Mouse (Mus musculus) neural tube, embryonic 11.5 days (tissue): ENCODE measurements around the gene Moxd1. TPM values are rescaled to one million over a fixed set of nuclear protein-coding genes. Genes with fewer than 3 reads are reported as not detected.
A peak's percentile ranks its signal among the peaks of the same experiment; 100 is the strongest.

Experiments used
- ATAC-seq: fragments of 200-750 bp; cut with Nextera tagmentation; 2 replicates; pipeline ENCODE4 v1.8.0; 2017; ENCODE audit warnings: moderate number of reproducible peaks, mild to moderate bottlenecking, moderate TSS enrichment, moderate library complexity; ENCODE audit not compliant: insufficient read depth, low FRiP score, low TSS enrichment
- DNase-seq: peaks from one replicate; pipeline ENCODE4 v3.0.0-alpha.2; 2015; ENCODE audit warnings: low spot score
- H3K27ac ChIP-seq: fragments of 300-500 bp; sonication (generic); 2 replicates; pipeline ENCODE4 v1.5.1; 2014; ENCODE audit warnings: low read depth, mild to moderate bottlenecking, low read length
- H3K27me3 ChIP-seq: fragments of 300-500 bp; sonication (generic); 2 replicates; pipeline ENCODE4 v1.6.1; 2014; ENCODE audit warnings: mild to moderate bottlenecking, low read length, mixed read lengths; ENCODE audit not compliant: control insufficient read depth, insufficient read depth
- H3K36me3 ChIP-seq: fragments of 300-500 bp; sonication (generic); 2 replicates; pipeline ENCODE4 v1.6.1; 2014; ENCODE audit warnings: mild to moderate bottlenecking, low read length, moderate library complexity, mixed read lengths; ENCODE audit not compliant: control insufficient read depth, insufficient read depth
- H3K4me1 ChIP-seq: fragments of 300-500 bp; sonication (generic); 2 replicates; pipeline ENCODE4 v1.6.1; 2014; ENCODE audit warnings: low read length, mixed read lengths; ENCODE audit not compliant: control insufficient read depth, insufficient read depth
- H3K4me2 ChIP-seq: fragments of 300-500 bp; sonication (generic); 2 replicates; pipeline ENCODE4 v1.6.1; 2014; ENCODE audit warnings: low read depth, mild to moderate bottlenecking, moderate library complexity
- H3K4me3 ChIP-seq: fragments of 300-500 bp; sonication (generic); 2 replicates; pipeline ENCODE4 v1.5.1; 2014; ENCODE audit warnings: low read depth, low read length
- H3K9ac ChIP-seq: fragments of 300-500 bp; sonication (generic); 2 replicates; pipeline ENCODE4 v1.6.1; 2014; ENCODE audit warnings: mild to moderate bottlenecking, low read length
- H3K9me3 ChIP-seq: fragments of 300-500 bp; sonication (generic); 2 replicates; pipeline ENCODE4 v1.6.1; 2016; ENCODE audit warnings: low read length; ENCODE audit not compliant: control insufficient read depth
- WGBS: fragments of 180-500 bp; shearing (Covaris S2); extraction: QIAGEN DNeasy Blood & Tissue Kit; methylation state at CpG from one replicate; pipeline ENCODE4 v1.1.7; 2014; 5-methylcytosine and 5-hydroxymethylcytosine counted together
- polyA plus RNA-seq: library from polyadenylated mRNA; unstranded; fragments of >200 nt; fragmentation: Nextera tagmentation; extraction: Ambion mirVana; gene quantifications from 2 replicates; pipeline ENCODE4 v1.2.1, GENCODE M21; 2014

Gene Moxd1
- polyA plus RNA-seq, 1 experiment from 2014 or later: 45.8 TPM

DNA sequence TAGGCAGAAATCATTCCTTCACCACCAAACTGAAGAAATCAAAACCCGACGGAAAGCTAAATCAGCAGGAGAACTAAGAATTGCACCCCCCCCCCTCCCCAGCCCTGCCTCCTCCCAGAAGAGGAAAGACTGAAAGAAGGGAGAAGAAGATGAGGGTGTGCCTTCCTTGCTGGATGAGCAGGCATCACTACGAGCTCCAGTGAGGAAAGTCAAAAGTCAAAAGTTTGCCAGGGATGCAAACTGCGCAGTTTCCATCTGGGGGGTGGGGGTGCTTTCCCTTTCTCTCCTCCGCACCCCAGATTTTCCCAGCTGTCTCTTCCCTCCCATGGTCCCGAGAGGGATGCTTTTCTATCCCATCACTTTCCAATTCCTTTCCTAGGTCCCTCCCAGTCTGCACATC, 406 bp upstream of the Moxd1 start:
- Histone ChIP-seq H3K36me3 (no peaks in the 10 kb centered on the region), H3K9ac (no peak overlapping the region; the same call in 1 of the 2 replicates), H3K9me3 (no peaks in the 10 kb centered on the region), H3K27me3 (peaks cover 16% of the 10 kb centered on the region), H3K4me3 (peak overlapping the region; percentile 47), H3K27ac (no peak overlapping the region), H3K4me2 (peak overlapping the region; percentile 84), H3K4me1 (peaks cover 6% of the 10 kb centered on the region)
- DNase-seq: peak; percentile 14
- 17% methylated on average over 6 of the region's 6 CpGs for WGBS
- no peak for ATAC-seq

DNA sequence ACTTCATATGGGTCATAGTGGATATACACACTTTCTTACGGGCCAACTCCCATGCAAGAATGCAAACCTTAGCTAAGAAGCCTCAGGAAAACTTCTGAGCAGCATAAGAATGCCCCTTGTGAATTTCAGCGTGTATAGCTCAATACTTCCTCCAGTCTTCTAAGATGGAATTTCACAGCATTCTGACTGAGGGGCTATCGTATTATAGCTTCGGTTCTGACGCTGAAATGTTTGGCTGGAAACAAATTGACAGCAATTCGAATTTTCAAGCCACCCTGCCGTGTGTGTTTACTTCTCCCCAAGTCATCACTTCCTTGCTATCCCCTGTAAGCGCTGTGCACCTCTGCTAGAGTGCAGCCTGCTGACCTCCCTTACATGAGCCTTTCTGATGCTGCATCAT, 1.3 kb downstream of the Moxd1 start:
- H3K4me3 ChIP-seq: peak overlapping the region; percentile 17
- H3K9me3 ChIP-seq: no peaks in the 10 kb centered on the region
- WGBS: 17% methylated on average over 8 of the region's 8 CpGs
- no peak for ATAC-seq
- H3K27me3 ChIP-seq: peaks cover 16% of the 10 kb centered on the region
- no peak overlapping the region for H3K9ac ChIP-seq
- H3K4me2 ChIP-seq: peak overlapping the region; percentile 2; the same call in 1 of the 2 replicates
- no peak overlapping the region for H3K27ac ChIP-seq
- no peak for DNase-seq
- H3K36me3 ChIP-seq: no peaks in the 10 kb centered on the region
- H3K4me1 ChIP-seq: peaks cover 6% of the 10 kb centered on the region

DNA sequence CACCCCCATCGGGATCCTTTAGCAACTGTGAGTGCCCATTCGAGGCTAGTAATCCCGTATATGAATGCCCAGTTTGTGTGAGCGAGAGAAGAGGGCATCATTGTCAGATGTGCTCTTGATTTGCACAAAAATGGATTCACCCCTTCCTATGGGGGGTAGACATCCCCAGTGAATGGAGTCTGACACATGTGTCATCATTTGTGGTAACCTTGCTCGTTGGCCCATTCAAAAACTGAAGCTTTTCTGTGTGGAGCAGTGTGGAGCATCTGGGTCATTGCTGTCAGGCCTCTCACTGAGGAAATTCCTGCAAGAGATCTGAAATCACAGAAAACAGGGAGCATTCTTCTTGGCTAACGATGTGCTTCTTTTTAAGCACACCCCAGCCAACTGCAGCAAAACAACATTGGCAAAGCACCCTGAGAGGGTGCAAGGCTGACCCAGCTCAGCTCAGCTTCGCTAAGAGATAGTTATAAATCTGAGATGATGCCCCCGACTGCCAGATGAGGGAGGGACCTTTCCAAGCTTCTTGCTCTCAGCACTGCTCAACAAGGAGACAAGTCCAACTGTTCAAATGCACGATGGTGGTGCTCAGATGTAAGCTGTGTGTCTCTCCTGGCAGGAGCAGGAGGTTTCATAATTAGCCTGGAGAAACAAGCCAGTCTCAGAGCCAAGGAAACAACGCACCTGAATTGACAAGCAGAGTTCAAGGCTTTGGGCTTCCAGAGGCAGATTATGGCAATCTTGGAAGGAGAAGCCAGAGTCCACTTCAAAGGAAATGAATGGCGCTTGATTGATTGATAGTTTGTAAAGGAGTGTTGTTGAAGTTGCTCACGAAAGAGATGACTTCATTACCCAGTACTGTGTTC, 5.2 kb downstream of the Moxd1 start:
- H3K9me3 ChIP-seq: no peaks in the 10 kb centered on the region
- ATAC-seq: no peak
- 0 out of 2 replicates have a peak overlapping the region, but pooled peaks have one; percentile 27 for H3K27ac ChIP-seq
- H3K4me3 ChIP-seq: no peak overlapping the region
- peaks cover 9% of the 10 kb centered on the region for H3K27me3 ChIP-seq
- H3K4me1 ChIP-seq: peaks cover 3% of the 10 kb centered on the region
- H3K36me3 ChIP-seq: no peaks in the 10 kb centered on the region
- no peak overlapping the region; the same call in 1 of the 2 replicates for H3K9ac ChIP-seq
- H3K4me2 ChIP-seq: no peak overlapping the region
- 49% methylated on average over 12 of the region's 12 CpGs for WGBS
- no peak for DNase-seq

DNA sequence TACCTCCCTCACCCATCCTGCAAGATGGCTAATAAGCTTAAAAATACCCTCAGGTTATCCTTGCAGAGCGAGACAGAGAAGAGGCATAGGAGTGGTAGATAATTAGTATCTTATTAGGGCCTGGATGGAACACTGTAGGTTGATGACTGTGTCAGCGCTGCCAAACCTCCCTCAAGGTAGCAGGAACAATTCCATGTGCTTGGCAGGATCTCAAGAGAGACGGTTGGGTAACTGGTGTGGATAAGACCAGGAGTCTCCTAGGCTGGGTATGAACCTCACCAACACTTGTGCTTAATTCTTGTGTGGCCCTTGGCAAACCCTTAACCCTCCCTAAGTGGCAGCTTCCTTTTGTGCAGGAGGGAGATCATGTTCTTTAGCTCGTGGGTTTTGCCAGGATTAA, 9.0 kb downstream of the Moxd1 start:
- WGBS: 79% methylated on average over 4 of the region's 4 CpGs
- Histone ChIP-seq H3K4me2 (no peak overlapping the region), H3K27me3 (no peaks in the 10 kb centered on the region), H3K4me1 (peaks cover 4% of the 10 kb centered on the region; the same call in 1 of the 2 replicates), H3K9me3 (no peaks in the 10 kb centered on the region), H3K36me3 (no peaks in the 10 kb centered on the region), H3K27ac (no peak overlapping the region), H3K4me3 (no peak overlapping the region), H3K9ac (no peak overlapping the region)
- DNase-seq: no peak
- no peak for ATAC-seq

DNA sequence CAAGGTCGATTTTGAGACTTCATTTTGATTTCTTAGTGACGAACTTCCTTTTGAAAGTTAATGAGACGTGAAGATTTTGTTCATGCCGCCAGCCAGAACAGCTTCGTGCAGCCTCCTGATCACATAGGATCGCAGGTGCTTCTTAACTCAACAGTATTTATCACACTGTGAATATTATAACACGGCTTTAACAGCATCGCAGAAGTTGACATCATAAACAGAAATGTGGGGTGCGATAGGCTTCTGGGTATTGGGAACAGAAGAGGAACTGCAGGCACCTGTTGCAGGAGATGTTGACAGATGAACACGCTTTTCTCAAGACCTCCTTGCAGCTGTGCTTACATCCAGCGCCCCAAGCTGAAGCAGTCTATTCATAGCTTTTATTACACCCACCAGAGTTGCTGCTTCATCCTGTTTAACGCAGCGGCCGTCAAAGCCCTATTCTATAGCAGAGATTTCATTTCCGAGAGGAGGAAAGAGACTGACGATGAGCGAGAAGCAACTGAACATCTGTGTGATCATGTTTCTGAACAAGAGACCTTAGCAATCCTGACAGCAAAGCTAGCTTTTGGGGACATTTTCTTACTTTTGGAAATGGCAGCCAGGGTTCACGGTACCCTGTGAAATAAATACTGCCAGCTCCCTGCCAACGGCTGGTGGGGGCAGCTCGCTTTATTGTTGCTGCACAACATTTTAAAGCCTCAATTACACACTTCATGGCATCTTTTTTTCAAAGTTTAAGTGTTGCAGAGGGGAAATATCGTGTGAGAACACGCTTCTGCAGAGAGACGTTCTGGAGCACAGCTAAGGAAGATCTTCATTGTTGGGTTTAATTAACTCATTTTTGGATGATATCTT, 12.3 kb downstream of the Moxd1 start:
- Histone ChIP-seq H3K9ac (no peak overlapping the region), H3K4me1 (peaks cover 4% of the 10 kb centered on the region; the same call in 1 of the 2 replicates), H3K36me3 (no peaks in the 10 kb centered on the region), H3K27ac (no peak overlapping the region), H3K9me3 (no peaks in the 10 kb centered on the region), H3K4me3 (no peak overlapping the region), H3K4me2 (peak overlapping the region; percentile 15; the same call in 1 of the 2 replicates), H3K27me3 (no peaks in the 10 kb centered on the region)
- ATAC-seq (no peak), DNase-seq (peak; percentile 35)
- 44% methylated on average over 23 of the region's 23 CpGs for WGBS

DNA sequence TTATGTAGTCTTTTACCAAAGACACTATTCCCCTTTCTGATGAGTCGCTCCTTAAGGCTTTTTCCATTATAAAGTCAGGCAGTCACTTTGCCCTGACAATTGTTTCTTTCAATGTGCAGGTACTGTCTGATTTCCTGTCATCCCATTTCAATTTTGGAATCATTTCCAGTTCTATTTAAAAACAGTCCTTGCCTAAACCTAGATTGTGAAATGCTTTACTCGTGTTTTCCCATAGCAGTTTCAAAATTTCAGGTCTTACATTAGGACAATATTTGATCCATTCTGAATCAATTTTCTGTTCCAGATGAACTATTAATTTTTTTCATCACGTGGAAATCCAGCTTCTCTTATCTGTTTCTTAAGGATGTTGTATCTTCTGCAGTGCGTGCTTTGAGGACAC, 23.5 kb downstream of the Moxd1 start:
- Histone ChIP-seq H3K9me3 (no peaks in the 10 kb centered on the region), H3K36me3 (no peaks in the 10 kb centered on the region), H3K9ac (no peak overlapping the region), H3K4me1 (no peaks in the 10 kb centered on the region), H3K4me3 (no peak overlapping the region), H3K4me2 (no peak overlapping the region), H3K27me3 (no peaks in the 10 kb centered on the region), H3K27ac (no peak overlapping the region)
- 86% methylated on average over 4 of the region's 4 CpGs for WGBS
- ATAC-seq (no peak), DNase-seq (no peak)

DNA sequence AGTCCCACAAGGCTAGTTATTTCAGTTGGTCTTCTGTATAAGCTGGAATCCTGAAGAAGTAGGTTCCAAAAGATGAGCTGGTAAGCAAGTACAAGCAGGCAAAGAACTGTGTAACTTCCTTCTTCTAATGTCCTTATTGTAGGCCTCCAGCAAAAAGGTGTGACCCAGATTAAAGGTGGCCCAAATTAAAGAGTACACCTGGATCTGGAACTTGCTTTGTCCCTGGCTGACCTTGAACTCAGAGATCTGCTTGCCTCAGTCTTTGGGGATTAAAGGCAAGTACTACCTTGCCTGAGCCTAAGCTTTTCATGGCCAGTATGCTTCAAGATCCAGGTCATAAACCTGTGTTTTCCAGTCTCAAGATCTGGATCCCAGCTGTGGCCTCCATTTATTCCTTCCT, 24.8 kb downstream of the Moxd1 start:
- Histone ChIP-seq H3K4me2 (no peak overlapping the region), H3K36me3 (no peaks in the 10 kb centered on the region), H3K4me1 (no peaks in the 10 kb centered on the region), H3K27ac (no peak overlapping the region), H3K9ac (no peak overlapping the region), H3K27me3 (no peaks in the 10 kb centered on the region), H3K9me3 (no peaks in the 10 kb centered on the region), H3K4me3 (no peak overlapping the region)
- no peak for ATAC-seq
- no peak for DNase-seq

DNA sequence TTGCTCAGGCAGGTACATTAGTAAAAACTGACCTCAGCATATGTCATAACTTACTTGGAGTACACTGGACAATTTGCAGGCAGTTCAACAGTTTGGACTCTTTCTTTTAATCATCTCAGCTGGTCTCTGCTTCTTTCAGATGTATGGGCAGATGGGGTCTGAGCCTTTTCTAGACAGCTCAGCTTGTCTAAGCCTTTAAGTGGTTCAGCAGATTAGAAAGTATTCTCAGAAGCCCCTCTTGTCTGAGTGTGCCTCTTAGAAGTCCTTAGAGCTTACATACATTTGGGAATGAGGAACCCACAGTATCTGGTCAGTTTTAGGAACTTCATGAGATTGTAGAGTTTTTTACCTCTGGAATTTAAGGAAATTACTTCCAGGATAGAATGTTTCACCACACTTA, 28.3 kb downstream of the Moxd1 start:
- Histone ChIP-seq H3K27me3 (no peaks in the 10 kb centered on the region), H3K9ac (no peak overlapping the region), H3K27ac (no peak overlapping the region), H3K4me2 (no peak overlapping the region), H3K36me3 (no peaks in the 10 kb centered on the region), H3K4me3 (no peak overlapping the region), H3K9me3 (no peaks in the 10 kb centered on the region), H3K4me1 (no peaks in the 10 kb centered on the region)
- DNase-seq (no peak), ATAC-seq (no peak)
